Mouse (Mus musculus) embryonic stem cell, embryonic (primary cell): Measurements from ENCODE around the gene Ncoa4.

Experiments used
- CTCF ChIA-PET, 4 experiments: fragments of 300-600 bp in 2 of 4; fragments of 350-600 bp in 2 of 4; sonication (Branson Sonifier 250); formaldehyde crosslinking; loops; one replicate each; lab custom pipeline; 2022; ENCODE audit warnings: inconsistent platforms in 2 of 4; lab: Charles Lee
- POLR2A ChIA-PET, 4 experiments: fragments of 300-600 bp in 2 of 4; fragments of 350-600 bp in 2 of 4; sonication (Branson Sonifier 250); formaldehyde crosslinking; loops; one replicate each; lab custom pipeline; 2022; ENCODE audit warnings: antibody characterized with exemption in 4 of 4, inconsistent platforms in 1 of 4; lab: Charles Lee

Ncoa4 gene

DNA sequence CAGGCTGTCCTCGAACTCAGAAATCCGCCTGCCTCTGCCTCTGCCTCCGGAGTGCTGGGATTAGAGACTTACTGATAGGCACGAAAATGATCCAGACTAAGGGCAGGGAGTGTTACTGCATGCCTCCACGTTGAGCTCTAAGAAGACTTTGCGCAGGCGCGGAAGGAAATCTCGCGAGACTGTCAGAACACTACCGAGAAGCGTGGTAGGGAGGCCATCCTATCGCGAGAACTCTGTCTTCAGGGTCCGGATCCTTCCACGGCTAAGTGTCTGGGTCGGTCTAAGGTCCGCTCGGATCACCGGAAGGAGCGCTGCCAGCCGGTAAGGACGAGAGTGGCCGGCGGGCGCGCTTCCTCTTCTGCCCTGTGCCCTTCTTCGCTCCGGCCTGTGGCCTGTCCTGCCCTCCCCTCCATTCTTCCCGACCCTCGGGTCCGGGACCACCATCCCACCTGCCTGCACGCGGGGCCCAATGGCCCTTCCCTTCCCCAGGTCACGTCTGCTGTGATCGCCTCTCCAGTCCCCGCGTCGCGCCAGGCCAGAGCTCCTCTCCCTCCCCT lies at the start of gene Ncoa4:
TSS of gene Ncoa4 (plus strand) at position 176 of the 557 bp plus-strand sequence.
- POLR2A ChIA-PET, result interaction anchor here (0.5 to 4.4 kb wide), 90 partner anchors 8 to 1191 kb away, joined by 3 to 32 read pairs (median 4); partner anchors contain the start of genes Dph3 (in 3 of the 4), Oxnad1 (in 3 of the 4), Msmb (in 2 of the 4) and Parg (in 2 of the 4)
- CTCF ChIA-PET, result interaction anchor here (0.5 to 1.4 kb wide), 11 partner anchors 9 to 1049 kb away, joined by 3 to 9 read pairs (median 4); no protein-coding TSS in a partner anchor

DNA sequence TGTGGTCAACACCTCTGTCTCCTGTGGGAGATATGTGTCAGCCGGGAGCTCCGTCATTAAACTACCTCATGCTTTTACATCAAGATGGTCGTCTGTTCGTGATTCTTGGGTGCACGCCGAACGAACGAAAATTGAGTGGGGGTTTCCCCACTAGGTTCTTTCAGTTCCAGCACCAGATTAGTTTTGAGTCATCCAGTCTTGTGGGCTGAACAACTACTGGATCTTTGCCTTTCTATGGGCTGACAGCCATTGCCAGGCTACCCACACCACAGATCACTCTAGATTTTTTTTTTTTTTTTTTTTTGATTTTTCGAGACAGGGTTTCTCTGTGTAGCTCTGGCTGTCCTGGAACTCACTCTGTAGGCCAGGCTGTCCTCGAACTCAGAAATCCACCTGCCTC lies 47.5 kb upstream of the Ncoa4 start:
- CTCF ChIA-PET, result interaction anchor here in 3 of 4 experiments (0.6 to 3.2 kb wide), 4 partner anchors 10 to 979 kb away, joined by 4 to 18 read pairs (median 5); partner anchors contain the start of gene Dph3 (in 1 of the 3)
- POLR2A ChIA-PET, result interaction anchor here in 3 of 4 experiments (0.6 to 2.9 kb wide), 14 partner anchors 9 to 402 kb away, joined by 3 to 20 read pairs (median 4); partner anchors contain the start of genes Dph3 (in 1 of the 3) and Oxnad1 (in 1 of the 3)

DNA sequence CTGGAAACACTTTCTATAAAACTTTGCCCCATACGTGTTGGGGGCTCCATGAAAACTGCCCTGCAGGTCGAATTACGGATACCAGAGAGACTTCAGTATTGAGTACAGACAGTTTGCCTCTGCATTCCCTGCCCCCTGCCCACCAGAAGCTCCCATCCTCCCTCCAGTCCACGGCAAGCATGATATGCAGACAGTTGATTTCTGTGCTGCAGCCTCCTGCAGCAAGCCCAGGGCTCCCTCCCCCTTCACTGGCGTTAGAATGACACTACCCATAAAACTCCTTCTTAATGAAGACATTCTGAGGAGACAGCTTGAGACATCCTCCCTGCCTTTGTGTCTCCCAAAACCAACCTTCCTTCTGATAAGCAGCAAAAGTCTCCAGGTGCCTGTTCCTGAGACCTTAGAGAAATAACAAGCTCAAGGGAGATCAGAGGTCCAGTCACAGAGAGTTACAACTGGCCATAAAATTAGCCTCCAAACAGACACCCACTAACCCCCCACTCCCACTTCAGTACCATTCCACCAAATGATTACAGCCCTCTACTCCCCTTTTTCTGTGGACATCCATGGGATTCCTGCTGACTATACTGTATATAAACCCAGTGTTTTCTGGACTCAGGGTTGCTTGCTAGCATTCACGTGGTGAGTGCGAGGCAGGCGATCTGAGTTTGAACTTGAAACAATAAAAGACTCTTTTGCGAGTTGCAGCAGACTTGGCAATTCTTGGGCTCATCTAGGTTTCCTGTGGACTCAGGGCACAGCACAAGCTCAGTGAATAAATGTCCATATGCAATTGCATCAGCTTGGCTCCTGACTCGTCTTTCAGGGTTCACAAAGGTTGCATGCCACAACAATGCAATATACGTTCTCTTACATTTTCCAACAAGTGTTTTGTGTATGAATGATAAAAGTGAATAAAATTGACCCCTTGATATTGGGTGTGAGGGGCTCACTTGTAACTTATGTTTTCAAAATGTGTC lies 38.4 kb upstream of the Ncoa4 start:
- POLR2A ChIA-PET, result interaction anchor here (0.5 to 6.9 kb wide), 22 partner anchors 9 to 169 kb away, joined by 3 to 54 read pairs (median 3); partner anchors contain the start of genes Dph3 (in 1 of the 4), Ncoa4 (in 1 of the 4) and Oxnad1 (in 1 of the 4)
- CTCF ChIA-PET, result interaction anchor here (0.6 to 3.1 kb wide), 7 partner anchors 9 to 127 kb away, joined by 3 to 18 read pairs (median 3); partner anchors contain the start of gene Oxnad1 (in 1 of the 4)

DNA sequence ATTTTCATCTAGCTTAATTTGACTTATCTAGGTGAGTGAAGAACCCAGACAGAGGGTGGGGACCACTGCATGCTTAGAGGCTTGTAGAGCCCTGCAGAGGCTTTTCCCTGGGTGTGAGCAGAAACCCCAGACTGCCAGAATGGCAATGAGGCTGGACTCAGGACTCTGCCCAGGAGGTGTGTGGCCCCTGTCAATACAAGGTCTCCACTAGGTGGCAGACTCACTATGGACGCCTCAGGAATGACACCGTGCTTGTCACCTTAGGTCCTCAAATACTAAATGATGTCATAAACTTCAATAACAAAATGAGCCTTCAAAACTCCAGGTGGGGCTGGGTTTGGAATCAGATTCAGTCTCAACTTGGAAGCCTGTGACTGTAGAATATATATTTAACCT lies 37.7 kb upstream of the Ncoa4 start:
- ChIA-PET POLR2A (interaction anchor here in 3 of 4 experiments (0.8 to 6.9 kb wide), 15 partner anchors 10 to 76 kb away, joined by 3 to 54 read pairs (median 6); partner anchors contain the start of genes Dph3 (in 1 of the 3), Ncoa4 (in 1 of the 3) and Oxnad1 (in 1 of the 3)), CTCF (interaction anchor here (0.6 to 3.1 kb wide), 8 partner anchors 8 to 710 kb away, joined by 3 to 18 read pairs (median 3); partner anchors contain the start of gene Oxnad1 (in 1 of the 4))

DNA sequence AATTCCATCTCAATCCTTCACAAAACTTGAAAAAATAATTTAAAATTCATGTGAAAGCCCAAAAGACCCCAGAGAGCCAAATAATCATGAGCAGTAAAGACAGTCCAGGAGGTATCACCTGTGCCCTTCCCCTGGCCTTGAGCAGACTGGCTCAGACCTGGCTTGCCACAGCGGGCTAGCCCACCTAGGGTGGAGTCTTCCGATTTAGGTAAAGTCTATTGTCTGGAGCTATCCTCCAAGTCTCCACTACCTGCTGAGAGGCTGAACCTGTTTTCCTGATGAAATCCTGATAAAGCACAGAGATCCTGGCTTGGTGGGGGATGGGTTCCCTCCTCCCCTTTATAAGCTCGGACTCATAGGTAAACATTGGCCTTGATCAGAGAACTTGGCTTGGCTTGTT lies 35.4 kb upstream of the Ncoa4 start:
- POLR2A ChIA-PET, result interaction anchor here (0.7 to 6.9 kb wide), 27 partner anchors 10 to 80 kb away, joined by 3 to 54 read pairs (median 5); partner anchors contain the start of genes Ncoa4 (in 2 of the 4), Dph3 (in 1 of the 4), Msmb (in 1 of the 4) and Oxnad1 (in 1 of the 4)
- CTCF ChIA-PET, result no interaction called here

DNA sequence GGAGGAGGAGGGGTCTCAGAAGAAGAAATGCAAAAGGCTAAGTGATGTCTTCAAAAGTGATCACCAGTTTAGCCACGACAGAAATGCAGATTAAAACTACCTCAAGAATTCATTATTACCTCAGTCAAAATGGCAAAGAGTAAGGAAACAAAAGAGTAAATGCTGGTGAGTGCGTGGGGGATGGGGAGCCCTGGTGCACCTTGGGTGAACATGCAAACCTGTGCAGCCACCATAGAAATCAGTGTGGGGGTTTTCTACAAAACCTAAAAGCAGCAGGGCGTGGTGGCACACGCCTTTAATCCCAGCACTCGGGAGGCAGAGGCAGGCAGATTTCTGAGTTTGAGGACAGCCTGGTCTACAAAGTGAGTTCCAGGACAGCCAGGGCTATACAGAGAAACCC lies 34.4 kb upstream of the Ncoa4 start:
- POLR2A ChIA-PET, result interaction anchor here in 3 of 4 experiments (0.6 to 6.9 kb wide), 18 partner anchors 9 to 192 kb away, joined by 3 to 54 read pairs (median 5); partner anchors contain the start of gene Ncoa4 (in 3 of the 3)
- CTCF ChIA-PET, result interaction anchor here in 1 of 4 experiments (1.3 kb wide), 1 partner anchor 9 kb away, joined by 4 read pairs; no protein-coding TSS in a partner anchor

DNA sequence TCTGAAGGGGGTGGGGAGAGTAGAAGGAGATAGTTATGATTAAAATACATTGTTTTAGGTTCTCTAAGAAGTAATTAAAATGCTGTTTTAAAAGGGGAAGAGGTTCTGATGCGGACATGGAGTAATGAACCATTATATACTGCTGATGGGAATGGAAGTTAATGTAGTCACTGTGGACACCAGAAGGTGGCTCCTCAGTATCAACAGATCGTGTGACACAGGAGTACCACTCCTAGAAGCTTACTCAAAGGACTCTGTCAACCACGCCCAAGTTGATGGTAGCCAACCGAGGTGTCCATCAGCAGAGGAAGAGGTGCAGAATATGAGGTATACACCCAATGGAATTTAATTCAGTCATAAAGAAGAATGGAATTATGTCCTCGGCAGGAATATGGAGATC lies 31.3 kb upstream of the Ncoa4 start:
- ChIA-PET CTCF (no interaction called here), POLR2A (interaction anchor here in 2 of 4 experiments (1.1 to 1.5 kb wide), 4 partner anchors 31 to 72 kb away, joined by 3 to 8 read pairs (median 3); partner anchors contain the start of gene Ncoa4 (in 2 of the 2))

DNA sequence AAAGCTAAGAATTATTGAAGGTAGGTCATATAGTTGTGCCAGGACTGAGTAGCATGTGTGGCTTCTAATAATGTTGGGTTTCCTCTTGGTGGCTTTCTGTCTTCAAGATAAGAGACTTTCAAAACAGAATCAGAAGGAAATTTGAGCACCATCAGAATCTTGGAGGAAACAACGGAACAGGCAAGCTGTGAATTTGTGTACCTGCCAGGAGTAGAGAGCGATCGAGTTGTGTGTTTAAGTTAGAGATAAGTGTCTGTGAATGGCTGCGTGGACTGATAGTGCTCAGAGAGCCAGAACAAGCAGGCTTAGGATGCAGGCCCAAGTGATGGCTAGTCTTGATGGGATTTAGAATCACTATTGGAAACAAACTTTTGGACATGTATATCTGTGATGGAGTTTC lies 27.8 kb upstream of the Ncoa4 start:
- ChIA-PET CTCF (no interaction called here), POLR2A (interaction anchor here in 2 of 4 experiments (0.8 to 1.3 kb wide), 5 partner anchors 15 to 61 kb away, joined by 3 to 4 read pairs (median 3); partner anchors contain the start of gene Ncoa4 (in 1 of the 2))

DNA sequence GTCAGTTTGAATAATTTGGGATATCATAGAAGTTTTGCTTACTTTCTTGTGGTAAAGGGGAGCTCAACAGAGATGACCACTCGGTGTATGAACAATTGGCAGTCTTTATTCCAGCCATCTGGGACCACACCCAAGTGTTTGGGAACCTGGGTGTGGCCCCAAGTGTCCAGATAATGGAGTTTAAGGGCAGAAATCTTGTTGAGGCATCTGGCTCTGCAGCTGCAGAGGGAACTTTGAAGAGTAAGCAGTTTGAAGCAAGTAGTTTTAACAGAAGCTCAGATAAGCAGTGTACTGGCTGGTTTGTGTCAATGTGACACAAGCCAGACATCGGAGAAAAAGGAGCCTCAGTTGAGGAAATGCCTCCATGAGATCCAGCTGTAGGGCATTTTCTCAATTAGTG lies 25.4 kb upstream of the Ncoa4 start:
- ChIA-PET CTCF (interaction anchor here in 2 of 4 experiments (0.7 to 1.3 kb wide), 6 partner anchors 9 to 489 kb away, joined by 3 to 4 read pairs (median 3); partner anchors contain the start of gene Ncoa4 (in 1 of the 2)), POLR2A (interaction anchor here (0.5 to 5.5 kb wide), 46 partner anchors 8 to 1170 kb away, joined by 3 to 54 read pairs (median 4); partner anchors contain the start of genes Ncoa4 (in 4 of the 4), Dph3 (in 1 of the 4) and Oxnad1 (in 1 of the 4))

DNA sequence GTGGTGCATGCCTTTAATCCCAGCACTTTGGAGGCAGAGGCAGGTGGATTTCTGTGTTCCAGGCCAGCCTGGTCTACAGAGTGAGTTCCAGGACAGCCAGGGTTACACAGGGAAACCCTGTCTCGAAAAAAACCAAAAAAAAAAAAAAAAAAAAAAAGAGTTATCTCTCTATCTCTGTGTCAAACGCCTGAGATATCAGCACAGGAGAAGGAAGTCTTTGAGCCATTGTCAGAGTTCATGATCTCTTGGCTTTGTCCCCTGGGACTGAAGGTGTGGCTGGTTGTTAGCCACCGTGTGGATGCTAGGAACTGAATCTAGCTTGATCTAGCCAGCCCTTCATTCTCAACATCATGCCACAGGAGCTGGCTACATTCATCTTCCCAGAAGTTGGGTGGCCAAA lies 23.2 kb upstream of the Ncoa4 start:
- CTCF ChIA-PET, result interaction anchor here in 1 of 4 experiments (0.7 kb wide), 1 partner anchor 1437 kb away, joined by 3 read pairs; no protein-coding TSS in a partner anchor
- POLR2A ChIA-PET, result interaction anchor here in 3 of 4 experiments (0.5 to 5.5 kb wide), 13 partner anchors 12 to 1804 kb away, joined by 3 to 54 read pairs (median 4); partner anchors contain the start of gene Ncoa4 (in 1 of the 3)

DNA sequence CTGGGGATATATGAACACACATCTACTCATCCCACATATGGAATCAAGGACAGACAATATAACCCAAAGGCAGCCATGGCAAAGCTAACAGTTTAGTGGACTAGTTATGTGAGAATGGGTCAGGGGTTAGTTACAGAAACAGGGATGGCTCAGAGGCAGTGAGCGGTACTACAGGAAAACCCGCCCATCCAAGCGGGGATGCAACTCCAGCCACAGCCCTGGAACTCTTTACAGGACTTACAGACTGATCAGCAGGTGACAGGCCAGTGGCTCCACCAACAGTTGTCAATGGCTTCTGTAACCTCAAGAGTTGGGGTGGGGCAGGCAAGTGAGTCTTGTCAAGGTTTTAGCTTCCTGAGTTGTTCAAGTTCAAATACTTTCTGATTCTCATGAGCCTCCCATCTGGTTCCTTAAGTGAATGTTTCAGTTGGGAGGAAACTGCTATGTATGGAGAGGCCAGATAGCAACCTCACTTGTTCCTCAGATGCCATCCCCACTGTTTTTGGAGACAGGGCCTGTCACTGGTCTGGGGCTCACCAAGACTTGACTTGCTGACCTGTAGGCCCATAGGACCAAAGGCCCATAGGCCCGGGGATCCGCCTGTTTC lies 19.2 kb upstream of the Ncoa4 start:
- CTCF ChIA-PET, result interaction anchor here in 2 of 4 experiments (0.7 to 1.0 kb wide), 2 partner anchors 9 to 29 kb away, joined by 3 to 6 read pairs; no protein-coding TSS in a partner anchor
- POLR2A ChIA-PET, result interaction anchor here in 3 of 4 experiments (0.5 to 2.8 kb wide), 14 partner anchors 12 to 491 kb away, joined by 3 to 9 read pairs (median 4); partner anchors contain the start of genes Ncoa4 (in 2 of the 3), Dph3 (in 1 of the 3), Oxnad1 (in 1 of the 3) and Parg (in 1 of the 3)

DNA sequence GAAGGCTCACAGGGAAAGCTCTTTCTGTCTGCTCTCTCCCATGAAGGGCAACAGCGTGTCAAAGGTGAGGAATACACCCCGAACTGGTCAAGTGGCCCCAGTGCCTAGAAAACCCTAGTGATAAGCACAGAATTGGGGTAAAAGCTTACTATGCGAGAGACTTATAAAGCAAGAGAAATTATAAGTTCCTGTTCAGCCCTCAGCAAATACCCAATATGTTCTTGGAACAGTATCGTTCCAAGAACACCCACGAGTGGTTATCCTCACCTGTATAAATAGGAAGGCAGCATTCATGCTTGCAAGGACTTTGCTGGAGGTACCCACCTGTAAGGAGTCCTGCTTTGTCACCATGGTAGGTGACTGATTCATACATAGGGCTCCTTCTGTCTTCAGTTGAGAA lies 17.9 kb upstream of the Ncoa4 start, which contains the start of gene Msmb:
TSS of gene Msmb (plus strand) at position 301 of the 400 bp plus-strand sequence.
- CTCF ChIA-PET, result no interaction called here
- POLR2A ChIA-PET, result interaction anchor here in 3 of 4 experiments (0.5 to 2.8 kb wide), 17 partner anchors 8 to 535 kb away, joined by 3 to 9 read pairs (median 5); partner anchors contain the start of genes Ncoa4 (in 2 of the 3), Dph3 (in 1 of the 3), Oxnad1 (in 1 of the 3) and Parg (in 1 of the 3)

DNA sequence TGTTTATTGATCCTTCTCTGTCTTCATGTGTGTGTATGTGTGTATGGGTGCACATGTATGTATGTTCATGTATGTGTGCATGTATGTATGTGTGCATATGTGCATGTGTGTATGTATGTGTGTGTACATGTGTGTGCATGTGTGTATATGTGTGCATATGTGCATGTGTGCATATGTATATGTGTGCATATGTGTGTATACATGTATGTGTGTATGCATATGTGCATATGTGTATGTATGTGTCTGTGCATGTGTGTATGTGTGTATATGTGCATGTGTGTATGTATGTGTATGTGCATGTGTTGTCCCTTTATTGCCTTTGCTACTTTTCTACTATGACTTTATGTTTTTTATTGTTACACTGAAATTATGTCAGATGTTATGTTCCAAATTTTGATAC lies 14.9 kb upstream of the Ncoa4 start:
- CTCF ChIA-PET, result no interaction called here
- POLR2A ChIA-PET, result interaction anchor here in 2 of 4 experiments (0.5 to 2.9 kb wide), 4 partner anchors 15 to 22 kb away, joined by 3 to 18 read pairs (median 3); partner anchors contain the start of gene Ncoa4 (in 1 of the 2)

DNA sequence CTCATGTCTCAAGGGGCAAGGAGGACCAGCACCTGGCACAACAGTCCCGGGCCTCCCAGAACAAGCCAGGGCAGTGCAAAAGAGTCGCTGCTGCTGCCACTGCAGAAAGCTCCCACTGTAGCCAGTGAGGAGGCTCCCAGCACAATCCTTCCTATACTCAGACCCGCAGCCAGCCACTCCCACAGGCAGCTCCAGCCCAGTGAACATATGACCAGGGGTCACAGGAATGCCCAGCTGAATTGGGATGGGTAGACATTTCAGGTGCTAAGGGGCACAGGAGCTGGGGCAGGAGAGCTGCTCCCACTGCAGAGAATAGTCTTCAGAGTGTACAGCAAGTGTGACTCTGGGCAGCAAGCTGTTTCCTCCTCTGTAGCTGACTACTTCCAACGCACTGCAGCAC lies 14.3 kb upstream of the Ncoa4 start:
- CTCF ChIA-PET, result no interaction called here
- POLR2A ChIA-PET, result interaction anchor here (0.6 to 2.9 kb wide), 12 partner anchors 10 to 60 kb away, joined by 3 to 18 read pairs (median 6); partner anchors contain the start of genes Ncoa4 (in 3 of the 4), Dph3 (in 1 of the 4) and Oxnad1 (in 1 of the 4)

DNA sequence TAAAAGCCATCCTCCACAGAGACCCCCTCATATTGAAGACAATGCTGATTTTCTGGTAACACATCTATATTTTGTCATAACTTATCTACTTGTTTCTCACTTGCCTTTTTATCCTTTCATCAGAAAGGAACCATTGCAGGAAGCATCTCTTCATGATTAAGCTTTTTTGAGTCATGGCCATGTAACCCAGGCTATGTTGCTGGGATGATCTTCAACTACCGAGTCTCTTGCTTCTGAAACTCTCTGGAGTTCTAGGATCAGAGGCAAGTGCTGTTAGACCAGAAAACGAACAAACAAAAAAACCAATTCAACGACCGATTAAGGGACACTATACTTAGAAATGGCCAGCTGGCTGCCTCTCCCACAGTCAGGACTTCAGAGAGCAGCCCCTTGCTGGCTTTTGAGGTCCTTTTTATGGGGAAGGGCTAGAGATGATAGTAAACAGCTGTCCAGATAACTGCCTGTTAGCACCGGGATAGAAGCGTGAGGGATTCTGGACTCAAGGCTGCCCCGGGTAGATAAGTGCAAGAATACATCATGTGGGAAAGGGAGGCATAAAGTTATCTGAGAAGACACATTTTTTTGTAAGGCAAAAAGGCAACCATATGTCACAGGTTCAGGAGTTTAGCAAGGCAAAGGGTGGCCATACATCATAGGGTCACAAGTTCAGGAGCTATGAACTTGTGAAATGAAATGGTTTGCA lies 13.7 kb upstream of the Ncoa4 start:
- CTCF ChIA-PET, result interaction anchor here in 1 of 4 experiments (0.9 kb wide), 1 partner anchor 25 kb away, joined by 3 read pairs; no protein-coding TSS in a partner anchor
- POLR2A ChIA-PET, result interaction anchor here (0.6 to 2.9 kb wide), 16 partner anchors 9 to 60 kb away, joined by 3 to 18 read pairs (median 4); partner anchors contain the start of genes Ncoa4 (in 3 of the 4), Dph3 (in 1 of the 4) and Oxnad1 (in 1 of the 4)
